Mouse (Mus musculus) stomach, embryonic 16.5 days (tissue): Measurements from ENCODE around the gene Nf2. TPM values are rescaled to one million over a fixed set of nuclear protein-coding genes. Genes with fewer than 3 reads are reported as not detected.
A peak's percentile ranks its signal among the peaks of the same experiment; 100 is the strongest.

Source experiments
- ATAC-seq: fragments of 200-750 bp; cut with Nextera tagmentation; 2 replicates; pipeline ENCODE4 v1.8.0; 2017; ENCODE audit warnings: moderate number of reproducible peaks, moderate TSS enrichment; ENCODE audit not compliant: insufficient read depth, low FRiP score
- H3K27ac ChIP-seq: fragments of 300-500 bp; sonication (generic); 2 replicates; pipeline ENCODE4 v1.5.1; 2014; ENCODE audit warnings: low read length
- H3K27me3 ChIP-seq: fragments of 300-500 bp; sonication (generic); 2 replicates; pipeline ENCODE4 v1.6.1; 2014; ENCODE audit warnings: low read length, control low read depth, mixed read lengths; ENCODE audit not compliant: control insufficient read depth, insufficient read depth
- H3K36me3 ChIP-seq: fragments of 300-500 bp; sonication (generic); 2 replicates; pipeline ENCODE4 v1.6.1; 2014; ENCODE audit warnings: low read length; ENCODE audit not compliant: control insufficient read depth, insufficient read depth
- H3K4me1 ChIP-seq: fragments of 300-500 bp; sonication (generic); 2 replicates; pipeline ENCODE4 v1.6.1; 2014; ENCODE audit warnings: low read length, control low read depth, mixed read lengths; ENCODE audit not compliant: control insufficient read depth, insufficient read depth
- H3K4me2 ChIP-seq: fragments of 300-500 bp; sonication (generic); 2 replicates; pipeline ENCODE4 v1.6.1; 2014; ENCODE audit warnings: low read depth, low read length, mixed read lengths
- H3K4me3 ChIP-seq: fragments of 300-500 bp; sonication (generic); replicated peaks from 2 replicates; pipeline ENCODE4 v1.5.1; 2014; ENCODE audit warnings: mild to moderate bottlenecking, low read length
- H3K9ac ChIP-seq: fragments of 300-500 bp; sonication (generic); 2 replicates; pipeline ENCODE4 v1.6.1; 2014; ENCODE audit warnings: low read length
- H3K9me3 ChIP-seq: fragments of 300-500 bp; sonication (generic); replicated peaks from 2 replicates; pipeline ENCODE4 v1.6.1; 2016; ENCODE audit warnings: low read length, control low read depth; ENCODE audit not compliant: control insufficient read depth
- WGBS: fragments of 180-500 bp; shearing (Covaris S2); extraction: QIAGEN DNeasy Blood & Tissue Kit; methylation state at CpG from one replicate; pipeline ENCODE4 v1.1.7; 2014; 5-methylcytosine and 5-hydroxymethylcytosine counted together
- polyA plus RNA-seq: library from polyadenylated mRNA; unstranded; fragments of >200 nt; fragmentation: Nextera tagmentation; extraction: Ambion mirVana; gene quantifications from 2 replicates; pipeline ENCODE4 v1.2.1, GENCODE M21; 2015

Gene Nf2
- polyA plus RNA-seq, 1 experiment from 2014 or later, result 39.6 TPM

- Histone ChIP-seq H3K4me1 (peaks cover 9% of the 10 kb centered on the region; the same call in 1 of the 2 replicates), H3K4me3 (no peak overlapping the region), H3K36me3 (no peaks in the 10 kb centered on the region), H3K4me2 (no peak overlapping the region), H3K27ac (no peak overlapping the region; the same call in 1 of the 2 replicates), H3K9me3 (no peaks in the 10 kb centered on the region), H3K9ac (no peak overlapping the region), H3K27me3 (no peaks in the 10 kb centered on the region)
- 69% methylated on average over 5 of the region's 5 CpGs for WGBS
- ATAC-seq, result no peak
These were observed 118.4 kb downstream of the Nf2 start for GRCm38 (mm10) chr11:4730913-4731312.

- 50% methylated on average over 6 of the region's 6 CpGs for WGBS
- Histone ChIP-seq H3K9ac (peak overlapping the region; percentile 2; the same call in 1 of the 2 replicates), H3K36me3 (no peaks in the 10 kb centered on the region), H3K4me3 (no peak overlapping the region), H3K27ac (peak overlapping the region; percentile 80), H3K9me3 (no peaks in the 10 kb centered on the region), H3K27me3 (no peaks in the 10 kb centered on the region), H3K4me2 (peak overlapping the region; percentile 11; the same call in 1 of the 2 replicates), H3K4me1 (peaks cover 9% of the 10 kb centered on the region; the same call in 1 of the 2 replicates)
- peak; percentile 83 for ATAC-seq
These were observed 119.2 kb downstream of the Nf2 start for GRCm38 (mm10) chr11:4730096-4730495.

GRCm38 (mm10) chr11:4729603-4730002 is 119.7 kb downstream of the Nf2 start:
- Histone ChIP-seq H3K4me1 (peaks cover 9% of the 10 kb centered on the region; the same call in 1 of the 2 replicates), H3K9me3 (no peaks in the 10 kb centered on the region), H3K9ac (peak overlapping the region; percentile 2; the same call in 1 of the 2 replicates), H3K36me3 (no peaks in the 10 kb centered on the region), H3K27me3 (no peaks in the 10 kb centered on the region), H3K4me3 (no peak overlapping the region), H3K4me2 (peak overlapping the region; percentile 11; the same call in 1 of the 2 replicates), H3K27ac (peak overlapping the region; percentile 80)
- ATAC-seq, result 0 out of 2 replicates have a peak, but pooled peaks have one; percentile 23
- WGBS, result 37% methylated on average over 12 of the region's 12 CpGs

GRCm38 (mm10) chr11:4721728-4722127 is 127.6 kb downstream of the Nf2 start:
- no peak overlapping the region for H3K4me2 ChIP-seq
- 77% methylated on average over 8 of the region's 8 CpGs for WGBS
- no peak for ATAC-seq
- no peaks in the 10 kb centered on the region for H3K36me3 ChIP-seq
- H3K9ac ChIP-seq, result no peak overlapping the region
- H3K9me3 ChIP-seq, result no peaks in the 10 kb centered on the region
- no peak overlapping the region for H3K4me3 ChIP-seq
- H3K27ac ChIP-seq, result no peak overlapping the region
- H3K27me3 ChIP-seq, result no peaks in the 10 kb centered on the region
- H3K4me1 ChIP-seq, result no peaks in the 10 kb centered on the region; the same call in 1 of the 2 replicates

GRCm38 (mm10) chr11:4720900-4721580 is 128.3 kb downstream of the Nf2 start:
- ATAC-seq, result no peak
- Histone ChIP-seq H3K27me3 (no peaks in the 10 kb centered on the region), H3K4me3 (no peak overlapping the region), H3K9me3 (no peaks in the 10 kb centered on the region), H3K9ac (no peak overlapping the region), H3K4me1 (no peaks in the 10 kb centered on the region; the same call in 1 of the 2 replicates), H3K4me2 (no peak overlapping the region), H3K27ac (no peak overlapping the region), H3K36me3 (no peaks in the 10 kb centered on the region)
- WGBS, result 35% methylated on average over 7 of the region's 7 CpGs

GRCm38 (mm10) chr11:4720393-4720792 is 128.9 kb downstream of the Nf2 start:
- Histone ChIP-seq H3K9ac (no peak overlapping the region), H3K4me3 (no peak overlapping the region), H3K27me3 (no peaks in the 10 kb centered on the region), H3K4me1 (no peaks in the 10 kb centered on the region; the same call in 1 of the 2 replicates), H3K9me3 (no peaks in the 10 kb centered on the region), H3K36me3 (no peaks in the 10 kb centered on the region), H3K4me2 (no peak overlapping the region), H3K27ac (no peak overlapping the region)
- ATAC-seq, result no peak
- WGBS, result 68% methylated on average over 11 of the region's 11 CpGs

- H3K4me2 ChIP-seq, result no peak overlapping the region
- no peak overlapping the region for H3K9ac ChIP-seq
- no peaks in the 10 kb centered on the region for H3K9me3 ChIP-seq
- no peaks in the 10 kb centered on the region for H3K36me3 ChIP-seq
- H3K4me3 ChIP-seq, result no peak overlapping the region
- H3K27ac ChIP-seq, result no peak overlapping the region
- H3K4me1 ChIP-seq, result no peaks in the 10 kb centered on the region; the same call in 1 of the 2 replicates
- no peaks in the 10 kb centered on the region for H3K27me3 ChIP-seq
- 89% methylated on average over 9 of the region's 9 CpGs for WGBS
- no peak for ATAC-seq
These were observed 129.4 kb downstream of the Nf2 start for GRCm38 (mm10) chr11:4719961-4720360.

GRCm38 (mm10) chr11:4718548-4718947 is 130.8 kb downstream of the Nf2 start:
- H3K9me3 ChIP-seq, result no peaks in the 10 kb centered on the region
- 77% methylated on average over 5 of the region's 5 CpGs for WGBS
- H3K4me3 ChIP-seq, result no peak overlapping the region
- H3K9ac ChIP-seq, result no peak overlapping the region
- no peaks in the 10 kb centered on the region for H3K27me3 ChIP-seq
- no peaks in the 10 kb centered on the region for H3K36me3 ChIP-seq
- H3K27ac ChIP-seq, result no peak overlapping the region
- no peaks in the 10 kb centered on the region; the same call in 1 of the 2 replicates for H3K4me1 ChIP-seq
- ATAC-seq, result no peak
- no peak overlapping the region for H3K4me2 ChIP-seq

GRCm38 (mm10) chr11:4716530-4717236 is 132.7 kb downstream of the Nf2 start:
- Histone ChIP-seq H3K27ac (no peak overlapping the region), H3K9me3 (no peaks in the 10 kb centered on the region), H3K36me3 (no peaks in the 10 kb centered on the region), H3K4me1 (no peaks in the 10 kb centered on the region; the same call in 1 of the 2 replicates), H3K27me3 (no peaks in the 10 kb centered on the region), H3K4me3 (no peak overlapping the region), H3K9ac (no peak overlapping the region), H3K4me2 (no peak overlapping the region)
- no peak for ATAC-seq
- WGBS, result 86% methylated on average over 5 of the region's 5 CpGs
